Mouse (Mus musculus) embryonic fibroblast, embryonic 13.5 days (primary cell): ENCODE results near the gene Lin37. TPM values are rescaled to one million over a fixed set of nuclear protein-coding genes. Genes with fewer than 3 reads are reported as not detected.

Source experiments
- H3K27ac ChIP-seq: 2 replicates; pipeline ENCODE4 v1.5.1; 2012; ENCODE audit warnings: low read length, control low read depth, inconsistent platforms; ENCODE audit not compliant: insufficient read depth
- H3K4me1 ChIP-seq: 2 replicates; pipeline ENCODE4 v1.6.1; 2011; ENCODE audit warnings: low read length; ENCODE audit not compliant: control insufficient read depth, insufficient read depth
- H3K4me3 ChIP-seq: 2 replicates; pipeline ENCODE4 v1.5.1; 2011; ENCODE audit warnings: mild to moderate bottlenecking, control low read depth, low read length; ENCODE audit not compliant: insufficient read depth
- CTCF ChIP-seq: IDR thresholded peaks from 2 replicates; pipeline ENCODE4 v1.5.1; 2011; ENCODE audit warnings: mild to moderate bottlenecking, control low read depth, low read length, moderate library complexity, borderline replicate concordance; ENCODE audit not compliant: insufficient read depth
- POLR2A ChIP-seq: IDR thresholded peaks from 2 replicates; pipeline ENCODE4 v1.6.1; 2011; ENCODE audit warnings: low read depth, mild to moderate bottlenecking, control low read depth, low read length, moderate library complexity
- polyA plus RNA-seq: library from polyadenylated mRNA; stranded (reverse); fragments of >200 nt; gene quantifications from 2 replicates; pipeline ENCODE4 v1.2.4, GENCODE M21; 2011; ENCODE audit warnings: low read depth; ENCODE audit not compliant: missing spikeins, insufficient read length

Lin37 gene
- polyA plus RNA-seq, 1 experiment = 38.5 TPM

- H3K4me1 ChIP-seq = peaks cover 5% of the 10 kb centered on the region; the same call in 1 of the 2 replicates
- TF ChIP-seq CTCF (no peak), POLR2A (no peak)
- H3K4me3 ChIP-seq = peak overlapping the region; percentile 94
- peak overlapping the region; percentile 66 for H3K27ac ChIP-seq
These were observed 28.4 kb upstream of the Lin37 start for GRCm38 (mm10) chr7:30587842-30588667.

GRCm38 (mm10) chr7:30586455-30587020 is 26.9 kb upstream of the Lin37 start:
- Histone ChIP-seq H3K4me3 (peak overlapping the region; percentile 94), H3K4me1 (peaks cover 5% of the 10 kb centered on the region; the same call in 1 of the 2 replicates), H3K27ac (no peak overlapping the region)
- no peak for TF ChIP-seq CTCF
- TF ChIP-seq POLR2A = no peak

GRCm38 (mm10) chr7:30585170-30585569 is 25.5 kb upstream of the Lin37 start:
- TF ChIP-seq POLR2A = no peak
- no peak for TF ChIP-seq CTCF
- no peak overlapping the region for H3K27ac ChIP-seq
- no peak overlapping the region for H3K4me3 ChIP-seq
- peaks cover 5% of the 10 kb centered on the region; the same call in 1 of the 2 replicates for H3K4me1 ChIP-seq

- Histone ChIP-seq H3K4me1 (peaks cover 5% of the 10 kb centered on the region; the same call in 1 of the 2 replicates), H3K4me3 (no peak overlapping the region), H3K27ac (no peak overlapping the region)
- no peak for TF ChIP-seq POLR2A
- no peak for TF ChIP-seq CTCF
These were observed 24.7 kb upstream of the Lin37 start for GRCm38 (mm10) chr7:30584339-30584738.

GRCm38 (mm10) chr7:30581547-30581946 is 21.9 kb upstream of the Lin37 start:
- no peak for TF ChIP-seq POLR2A
- TF ChIP-seq CTCF = no peak
- Histone ChIP-seq H3K4me1 (no peaks in the 10 kb centered on the region), H3K4me3 (no peak overlapping the region), H3K27ac (no peak overlapping the region)

- no peaks in the 10 kb centered on the region for H3K4me1 ChIP-seq
- H3K4me3 ChIP-seq = no peak overlapping the region
- no peak overlapping the region for H3K27ac ChIP-seq
- TF ChIP-seq CTCF (no peak), POLR2A (no peak)
These were observed 20.3 kb upstream of the Lin37 start for GRCm38 (mm10) chr7:30579950-30580349.

- Histone ChIP-seq H3K4me3 (no peak overlapping the region), H3K4me1 (no peaks in the 10 kb centered on the region), H3K27ac (no peak overlapping the region)
- no peak for TF ChIP-seq CTCF
- TF ChIP-seq POLR2A = no peak
These were observed 13.3 kb upstream of the Lin37 start for GRCm38 (mm10) chr7:30572969-30573368.

GRCm38 (mm10) chr7:30572389-30572788 is 12.8 kb upstream of the Lin37 start:
- no peaks in the 10 kb centered on the region for H3K4me1 ChIP-seq
- TF ChIP-seq POLR2A = no peak
- no peak for TF ChIP-seq CTCF
- no peak overlapping the region for H3K4me3 ChIP-seq
- no peak overlapping the region for H3K27ac ChIP-seq

- Histone ChIP-seq H3K4me1 (0 out of 2 replicates have a peak, but pooled peaks cover 2% of the 10 kb centered on the region), H3K4me3 (no peak overlapping the region), H3K27ac (no peak overlapping the region)
- TF ChIP-seq CTCF = no peak
- TF ChIP-seq POLR2A = no peak
These were observed 7.9 kb upstream of the Lin37 start for GRCm38 (mm10) chr7:30567555-30567954.

- TF ChIP-seq CTCF (no peak), POLR2A (no peak)
- H3K27ac ChIP-seq = no peak overlapping the region
- H3K4me3 ChIP-seq = no peak overlapping the region
- 0 out of 2 replicates have a peak, but pooled peaks cover 2% of the 10 kb centered on the region for H3K4me1 ChIP-seq
These were observed 6.4 kb upstream of the Lin37 start for GRCm38 (mm10) chr7:30566033-30566432.
